Mouse (Mus musculus) gastrocnemius, postnatal 10 days (tissue): ENCODE results near the gene Ptgis. TPM values are rescaled to one million over a fixed set of nuclear protein-coding genes. Genes with fewer than 3 reads are reported as not detected.
"Not testable (repeated sequence)": the region's sequence is repeated elsewhere in the genome, so short reads cannot be mapped to it uniquely, and the experiment has no call there.

Experiments
- DNase-seq: peaks from one replicate; pipeline ENCODE4 v3.0.0; 2021; ENCODE audit warnings: mixed read lengths
- total RNA-seq, 2 experiments: library from RNA; stranded (reverse); gene quantifications; 2 replicates each; pipeline ENCODE4 v1.2.3; 2021

The Ptgis gene
- total RNA-seq, 2 experiments from 2014 or later = 13.7 to 17.8 TPM

DNA sequence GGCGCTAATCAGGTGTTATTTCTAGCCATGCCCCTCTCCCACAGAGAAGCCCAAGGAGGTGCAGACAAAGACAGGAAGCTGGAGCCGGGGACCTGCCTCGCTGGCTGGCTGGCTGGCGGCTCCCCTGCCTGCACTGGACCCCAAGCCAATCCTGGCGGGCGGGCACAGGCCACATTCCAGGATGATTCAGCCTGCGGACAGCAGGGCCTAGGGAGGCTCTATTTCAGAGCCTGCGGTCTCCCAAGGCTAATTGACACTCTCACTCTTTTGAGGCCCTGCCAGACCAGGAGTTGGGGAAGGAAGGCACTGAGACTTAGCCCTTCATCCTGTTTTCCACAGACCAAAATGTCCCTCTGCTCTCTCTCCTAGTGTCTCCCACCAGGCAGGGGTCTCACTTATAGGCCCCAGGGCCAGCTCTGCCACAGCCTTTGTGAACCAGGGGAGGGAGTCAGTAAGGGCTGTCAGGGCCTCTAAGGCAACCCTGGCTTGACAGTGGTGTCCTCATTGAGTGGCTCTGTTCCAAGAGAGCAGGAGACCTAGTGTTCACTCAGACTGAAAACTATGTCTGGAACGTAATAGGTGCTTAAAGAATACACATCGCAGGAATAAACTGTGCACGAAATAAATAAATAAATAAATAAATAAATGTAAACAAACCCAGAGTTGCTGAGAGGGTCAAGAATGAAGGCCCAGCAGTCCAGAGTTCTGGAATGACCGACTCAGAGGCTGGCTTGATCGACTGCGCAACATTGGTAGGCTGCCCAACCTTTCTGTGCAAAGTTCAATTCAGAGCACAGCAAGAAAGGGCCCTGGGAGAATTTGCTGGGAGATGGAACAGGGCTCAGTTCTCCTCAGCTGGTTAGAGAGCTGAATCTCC, 8.0 kb downstream of the Ptgis start:
- peak; percentile 76 for DNase-seq

DNA sequence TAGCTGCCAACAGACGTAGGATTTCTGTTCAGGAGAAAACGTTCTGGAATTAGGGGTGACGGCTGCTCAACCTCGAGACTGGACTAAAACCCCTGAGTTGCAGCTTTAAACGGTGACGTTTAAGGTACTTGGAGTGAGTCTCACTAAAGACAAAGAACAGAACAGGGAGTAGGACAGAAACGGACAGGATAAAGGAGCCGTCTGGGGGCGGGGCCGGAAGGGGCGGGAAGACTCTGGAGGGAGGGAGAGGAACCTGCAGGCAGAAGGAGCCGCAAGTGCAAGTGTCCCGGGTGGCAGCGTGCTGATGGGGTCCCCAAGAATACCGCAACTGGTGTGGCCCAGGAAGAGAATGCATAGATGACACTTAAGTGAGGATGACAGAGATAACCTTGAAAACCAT, 9.8 kb downstream of the Ptgis start:
- DNase-seq = no peak

DNA sequence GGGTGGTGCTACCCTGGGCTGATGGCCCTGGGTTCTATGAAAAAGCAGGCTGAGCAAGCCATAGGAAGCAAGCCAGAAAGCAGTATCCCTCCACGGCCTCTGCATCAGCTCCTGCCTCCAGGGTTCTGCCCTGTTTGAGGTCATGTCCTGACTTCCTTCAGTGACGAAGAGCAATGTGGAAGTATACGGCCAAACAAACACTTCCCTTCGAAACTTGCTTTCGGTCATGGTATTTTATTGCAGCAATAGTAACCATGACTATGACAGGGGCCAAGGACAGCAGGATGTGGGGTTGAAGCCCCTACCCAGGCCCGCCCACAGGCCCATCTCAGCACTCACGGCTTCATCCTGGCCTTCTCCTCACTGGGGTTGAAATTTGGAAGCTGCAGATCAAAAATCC, 15.5 kb downstream of the Ptgis start:
- DNase-seq = no peak

- no peak for DNase-seq
Measured at GRCm38 (mm10) chr2:167224194-167224593, 16.2 kb downstream of the Ptgis start.

DNA sequence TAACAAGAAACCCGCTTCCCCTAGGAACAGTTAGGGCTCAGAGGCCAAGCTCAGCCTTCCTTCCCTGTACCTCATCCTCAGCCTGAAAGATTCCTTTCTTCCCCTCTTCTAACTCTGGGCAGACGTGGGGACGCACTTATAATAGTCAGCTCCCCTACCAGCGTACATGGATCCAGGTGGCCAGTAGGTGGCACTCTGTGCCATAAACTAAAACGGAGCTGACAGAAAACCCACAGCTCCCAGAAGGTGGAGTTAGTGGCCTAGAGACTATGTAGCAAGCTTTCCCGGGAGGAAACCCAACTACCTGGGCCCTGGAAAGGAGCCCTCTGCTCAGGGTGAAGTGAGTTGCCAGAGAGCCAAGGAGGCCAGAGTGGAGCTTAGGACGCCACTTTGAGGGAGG, 18.3 kb downstream of the Ptgis start:
- peak; percentile 73 for DNase-seq

- no peak for DNase-seq
Measured at GRCm38 (mm10) chr2:167221159-167221845, 19.1 kb downstream of the Ptgis start.

DNA sequence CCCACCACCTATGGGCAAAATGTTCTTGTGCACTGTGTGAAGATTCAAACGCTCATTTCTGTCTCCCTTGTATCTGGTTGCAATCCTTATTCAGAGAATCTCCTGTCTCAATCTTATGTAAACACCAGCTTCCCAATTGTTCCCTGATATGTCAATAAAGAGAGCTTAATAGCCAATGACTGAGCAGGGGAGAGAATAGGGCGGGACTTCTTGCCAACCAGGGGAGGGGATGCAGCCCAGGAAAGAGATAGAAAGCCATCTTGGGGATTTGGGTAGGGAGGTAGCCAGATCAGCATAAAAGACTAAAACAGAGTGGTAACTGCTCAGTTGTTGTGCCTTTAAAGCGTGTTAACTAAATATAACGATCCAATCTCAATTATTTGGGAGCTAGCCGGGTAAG, 19.7 kb downstream of the Ptgis start:
- no peak for DNase-seq

GRCm38 (mm10) chr2:167219154-167219775, 21.1 kb downstream of the Ptgis start:
- peak; percentile 82 for DNase-seq

GRCm38 (mm10) chr2:167213666-167214065, 26.7 kb downstream of the Ptgis start:
- no peak for DNase-seq

DNA sequence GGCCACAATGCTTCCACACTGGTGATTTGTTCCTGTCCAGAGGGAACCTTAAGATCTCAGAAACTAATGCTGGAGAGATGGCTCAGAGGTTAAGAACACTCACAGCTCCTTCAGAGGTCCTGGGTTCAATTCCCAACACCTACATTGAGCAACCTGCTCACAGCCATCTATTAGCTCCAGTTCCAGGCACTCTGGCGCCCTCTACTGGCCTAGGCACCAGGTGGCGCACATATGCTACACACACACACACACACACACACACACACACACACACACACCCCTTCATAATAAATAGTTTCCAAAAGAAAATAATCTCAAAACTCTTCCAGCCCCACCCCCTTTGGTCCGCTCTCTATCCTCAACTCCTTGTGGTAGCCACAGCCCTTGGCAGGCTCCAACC, 27.3 kb downstream of the Ptgis start:
- no peak for DNase-seq

GRCm38 (mm10) chr2:167212551-167212950, 27.9 kb downstream of the Ptgis start:
- DNase-seq = no peak

DNA sequence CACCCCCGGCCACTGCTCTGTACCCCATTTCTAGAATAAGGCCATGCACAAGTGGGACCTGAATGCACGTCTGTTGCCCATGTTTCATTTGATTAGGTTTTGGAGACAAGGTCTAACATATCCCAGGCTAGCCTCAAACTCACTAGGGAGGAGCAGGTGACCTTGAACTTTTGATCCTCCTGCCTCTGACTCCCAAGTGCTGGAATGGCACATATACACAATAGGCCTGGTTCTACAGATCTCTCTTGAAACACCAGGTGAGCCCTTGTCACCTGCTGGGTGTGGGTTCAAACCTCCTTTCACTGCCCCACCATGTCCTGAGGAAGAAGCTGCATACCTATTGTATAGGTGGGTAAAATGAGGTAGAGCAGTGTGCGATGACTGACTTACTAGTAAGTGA, 28.3 kb downstream of the Ptgis start:
- DNase-seq = no peak

- DNase-seq = no peak
Measured at GRCm38 (mm10) chr2:167209900-167210299, 30.5 kb downstream of the Ptgis start.

DNA sequence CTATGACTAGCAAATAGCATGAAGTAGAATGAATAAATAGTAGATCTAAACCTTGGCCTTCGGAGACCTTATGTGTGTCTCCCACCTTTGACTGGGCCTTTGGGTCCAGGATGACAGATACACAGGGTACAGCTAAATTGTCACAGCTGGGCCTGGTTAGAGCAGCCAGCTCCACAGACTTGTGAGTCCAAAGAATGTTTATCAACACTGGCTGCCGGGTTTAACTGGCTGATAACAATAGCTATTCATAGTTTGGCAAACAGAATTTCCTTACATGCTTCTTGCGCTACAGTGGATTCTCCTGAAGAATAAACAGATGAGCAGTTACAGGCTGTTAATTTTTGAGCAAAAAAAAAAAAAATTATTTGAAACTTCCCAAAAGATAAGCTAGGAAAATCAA, 31.4 kb downstream of the Ptgis start:
- DNase-seq = no peak

DNA sequence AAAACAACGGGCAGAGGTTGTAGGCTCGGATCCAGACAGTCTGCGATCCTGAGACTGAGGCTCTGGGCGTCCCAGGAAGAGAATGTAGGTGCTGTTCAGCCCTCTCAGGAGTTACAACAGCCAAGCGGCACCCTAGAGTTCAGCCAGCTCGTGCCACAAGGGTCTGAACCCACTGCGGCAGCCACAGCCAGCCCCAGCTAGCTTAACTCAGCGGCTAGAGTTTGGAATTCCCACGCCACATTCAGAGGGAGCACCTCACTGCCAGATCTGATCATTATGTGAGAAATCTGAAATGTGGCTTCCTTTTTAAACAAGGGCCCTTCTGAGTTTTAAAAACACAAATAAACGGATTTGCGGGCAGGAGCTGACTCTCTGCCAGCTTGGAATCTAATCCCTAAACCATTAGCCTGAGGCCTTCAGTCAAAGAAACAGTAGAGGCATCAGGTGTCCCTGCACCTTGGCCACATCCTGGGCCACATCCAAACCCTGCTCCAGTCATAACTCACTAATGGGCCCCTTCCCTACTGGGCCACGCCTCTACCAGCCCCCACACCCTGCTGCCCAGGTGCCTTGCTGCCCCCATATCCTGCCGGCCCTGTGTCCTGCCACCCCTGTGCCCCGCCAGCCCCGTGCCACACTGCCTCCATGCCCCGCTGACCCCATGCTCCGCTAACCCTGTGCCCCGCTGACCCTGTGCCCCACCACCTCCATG, 34.3 kb downstream of the Ptgis start:
- DNase-seq = no peak

DNA sequence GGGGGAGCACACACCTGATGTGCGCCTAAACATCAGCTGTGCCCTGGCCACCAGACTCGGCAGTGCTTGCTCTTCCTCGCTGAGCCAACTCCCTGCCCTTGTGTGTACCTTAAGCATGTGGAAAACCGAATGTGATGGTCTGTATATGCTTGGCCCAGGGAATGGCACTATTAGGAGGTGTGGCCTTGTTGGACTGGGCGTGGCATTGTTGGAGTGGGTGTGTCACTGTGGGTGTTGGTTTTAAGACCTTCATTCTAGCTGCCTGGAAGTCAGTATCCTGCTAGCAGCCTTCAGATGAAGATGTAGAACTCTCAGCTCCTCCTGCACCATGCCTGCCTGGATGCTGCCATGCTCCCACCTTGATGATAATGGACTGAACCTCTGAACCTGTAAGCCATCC, 35.7 kb downstream of the Ptgis start:
- DNase-seq = not testable (repeated sequence)

DNA sequence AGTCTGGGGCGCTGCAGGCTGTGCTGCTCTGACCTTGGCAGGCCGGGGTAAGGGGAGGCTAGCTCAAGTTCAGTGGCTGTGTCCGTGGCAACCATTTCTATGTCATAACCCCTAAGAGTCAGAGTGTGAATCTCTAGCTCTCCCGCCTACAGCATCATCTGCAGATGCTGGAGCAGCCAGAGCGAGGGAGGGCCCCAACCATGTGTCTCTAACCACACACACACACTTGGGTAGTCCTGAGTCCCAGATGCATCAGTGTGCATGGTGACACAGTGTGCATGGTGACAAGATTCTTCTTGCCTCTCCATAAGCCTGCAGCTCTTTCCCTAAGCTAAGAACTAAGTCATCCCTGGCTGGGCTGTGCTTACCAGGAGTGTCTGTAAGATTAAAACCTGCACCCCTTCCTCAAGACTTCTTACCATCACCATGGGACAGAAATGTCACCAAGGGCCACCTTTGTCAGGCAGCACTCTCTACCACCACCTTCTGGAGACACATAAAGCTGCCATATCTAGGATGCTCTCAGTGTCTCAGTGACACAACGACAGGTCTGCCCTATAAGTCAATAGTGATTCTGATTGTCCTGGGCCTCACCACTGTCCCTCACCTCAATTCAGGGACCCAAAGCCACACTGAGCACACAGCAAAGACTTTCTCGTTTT, 36.8 kb downstream of the Ptgis start:
- no peak for DNase-seq

DNA sequence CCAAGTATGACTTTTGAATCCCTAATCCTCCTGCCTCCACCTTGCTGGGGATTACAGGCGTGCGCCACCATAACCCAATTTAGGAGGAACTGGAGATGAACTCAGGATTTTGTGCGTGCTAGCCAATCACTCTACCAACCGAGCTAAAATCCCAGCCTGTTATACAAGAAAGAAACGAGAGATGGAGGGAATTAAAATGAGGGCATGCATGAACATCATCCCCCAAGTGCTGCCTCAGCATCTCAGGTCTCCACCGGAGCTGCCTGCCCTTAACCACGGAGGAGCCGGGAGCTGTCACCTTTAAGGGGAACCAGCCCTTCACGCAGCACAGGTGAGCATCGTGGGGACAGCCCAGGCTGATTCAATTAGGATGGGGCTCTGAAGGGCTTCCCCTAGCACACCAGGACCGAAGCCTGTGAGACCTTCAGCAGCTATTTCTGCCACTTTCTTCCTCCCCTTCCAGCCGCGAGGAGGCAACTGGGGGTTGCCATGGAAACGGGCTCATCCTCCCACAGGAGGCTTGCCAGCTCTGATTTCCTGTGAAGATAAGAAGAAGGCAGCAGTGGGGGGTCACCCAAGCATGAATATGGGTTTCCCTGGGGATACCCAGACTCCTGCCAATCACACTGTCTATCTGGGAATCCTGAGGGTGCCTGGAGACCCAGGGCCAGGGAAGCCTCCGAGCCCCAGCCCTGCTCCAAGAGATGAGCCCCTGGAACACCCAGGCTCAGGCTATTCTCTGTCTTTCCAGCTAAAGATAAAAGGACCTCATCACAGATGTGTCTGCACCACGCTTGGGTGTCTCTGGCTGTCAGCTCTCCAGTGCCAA, 38.7 kb downstream of the Ptgis start:
- DNase-seq = no peak

- no peak for DNase-seq
Measured at GRCm38 (mm10) chr2:167198660-167199427, 41.6 kb downstream of the Ptgis start.

DNA sequence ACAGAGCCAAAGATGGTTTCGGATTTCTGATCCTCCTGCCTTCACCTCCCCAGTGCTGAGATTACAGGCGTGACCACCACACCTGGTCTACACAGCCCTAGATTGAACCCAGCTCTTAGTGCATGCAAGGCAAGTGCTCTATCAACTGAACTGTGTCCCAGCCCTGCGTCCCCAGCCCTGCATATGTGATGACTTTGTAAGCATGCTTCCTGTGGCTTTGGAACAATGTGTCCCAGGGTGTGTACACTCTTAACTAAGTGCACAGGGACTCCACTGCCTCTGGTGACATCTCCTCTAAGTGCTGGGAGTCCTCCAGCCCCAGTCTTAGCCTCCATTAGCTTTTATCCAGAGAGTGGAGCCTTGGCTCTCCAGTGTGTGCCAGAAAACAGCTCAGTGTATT, 47.0 kb downstream of the Ptgis start:
- no peak for DNase-seq
